Mouse (Mus musculus) embryonic facial prominence, embryonic 13.5 days (tissue): ENCODE measurements around the gene Myl7. TPM values are rescaled to one million over a fixed set of nuclear protein-coding genes. Genes with fewer than 3 reads are reported as not detected.
A peak's percentile ranks its signal among the peaks of the same experiment; 100 is the strongest.

Experiments
- ATAC-seq: fragments of 200-750 bp; cut with Nextera tagmentation; 2 replicates; pipeline ENCODE4 v1.8.0; 2017; ENCODE audit warnings: low read depth; ENCODE audit not compliant: insufficient number of reproducible peaks, insufficient read depth, low FRiP score, low TSS enrichment
- H3K27ac ChIP-seq: fragments of 300-500 bp; sonication (generic); 2 replicates; pipeline ENCODE4 v1.5.1; 2015; ENCODE audit warnings: moderate library complexity, mild to moderate bottlenecking, inconsistent platforms
- H3K27me3 ChIP-seq: fragments of 300-500 bp; sonication (generic); 2 replicates; pipeline ENCODE4 v1.6.1; 2015; ENCODE audit warnings: mild to moderate bottlenecking, inconsistent platforms
- H3K36me3 ChIP-seq: fragments of 300-500 bp; sonication (generic); 2 replicates; pipeline ENCODE4 v1.6.1; 2015; ENCODE audit warnings: mild to moderate bottlenecking, inconsistent platforms
- H3K4me1 ChIP-seq: fragments of 300-500 bp; sonication (generic); 2 replicates; pipeline ENCODE4 v1.6.1; 2015; ENCODE audit warnings: inconsistent platforms
- H3K4me2 ChIP-seq: fragments of 300-500 bp; sonication (generic); 2 replicates; pipeline ENCODE4 v1.6.1; 2015; ENCODE audit warnings: moderate library complexity, mild to moderate bottlenecking, inconsistent platforms
- H3K4me3 ChIP-seq: fragments of 300-500 bp; sonication (generic); 2 replicates; pipeline ENCODE4 v1.5.1; 2015; ENCODE audit warnings: mild to moderate bottlenecking, inconsistent platforms
- H3K9ac ChIP-seq: fragments of 300-500 bp; sonication (generic); 2 replicates; pipeline ENCODE4 v1.6.1; 2015; ENCODE audit warnings: mild to moderate bottlenecking, inconsistent platforms
- H3K9me3 ChIP-seq: fragments of 300-500 bp; sonication (generic); 2 replicates; pipeline ENCODE4 v1.6.1; 2016; ENCODE audit warnings: inconsistent platforms
- WGBS: fragments of 180-500 bp; shearing (Covaris S2); methylation state at CpG from one replicate; pipeline ENCODE4 v1.1.7; 2015; ENCODE audit warnings: mixed read lengths; 5-methylcytosine and 5-hydroxymethylcytosine counted together
- polyA plus RNA-seq: library from polyadenylated mRNA; unstranded; fragments of >200 nt; fragmentation: Nextera tagmentation; extraction: Ambion mirVana; gene quantifications from 2 replicates; pipeline ENCODE4 v1.2.1, GENCODE M21; 2015

Gene Myl7
- polyA plus RNA-seq, 1 experiment from 2014 or later = 1.3 TPM

- no peak for ATAC-seq
- Histone ChIP-seq H3K27ac (no peak overlapping the region), H3K4me3 (no peak overlapping the region), H3K27me3 (no peaks in the 10 kb centered on the region), H3K36me3 (no peaks in the 10 kb centered on the region), H3K4me1 (peaks cover 26% of the 10 kb centered on the region), H3K4me2 (no peak overlapping the region), H3K9me3 (no peaks in the 10 kb centered on the region), H3K9ac (no peak overlapping the region)
- WGBS = 50% methylated on average over 5 of the region's 5 CpGs
Measured at GRCm38 (mm10) chr11:5850452-5850851, 48.1 kb downstream of the Myl7 start.

DNA sequence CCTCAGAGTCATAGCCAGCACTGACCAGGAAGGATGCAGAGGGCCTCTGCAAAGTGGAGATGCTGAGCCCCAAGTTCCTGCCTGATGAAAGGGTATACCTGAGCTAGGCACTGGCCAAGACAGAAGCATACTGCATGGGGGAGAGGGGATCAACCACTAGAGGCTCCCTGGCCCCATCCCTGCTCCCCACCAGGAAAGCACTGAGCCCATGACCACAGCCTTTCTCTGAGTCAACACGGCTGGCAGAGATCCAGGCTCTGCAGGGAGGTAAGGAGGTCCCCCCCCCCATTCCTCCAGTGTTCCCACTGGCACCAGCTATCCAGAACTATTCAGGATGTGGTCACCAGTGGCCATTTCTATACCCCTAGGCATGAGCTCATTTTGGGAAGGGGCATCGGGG is 49.3 kb downstream of the Myl7 start:
- Histone ChIP-seq H3K27ac (peak overlapping the region; percentile 33; the same call in 1 of the 2 replicates), H3K27me3 (no peaks in the 10 kb centered on the region), H3K4me2 (no peak overlapping the region), H3K4me3 (no peak overlapping the region), H3K36me3 (no peaks in the 10 kb centered on the region), H3K4me1 (peaks cover 24% of the 10 kb centered on the region), H3K9ac (no peak overlapping the region), H3K9me3 (no peaks in the 10 kb centered on the region)
- 0 out of 2 replicates have a peak, but pooled peaks have one; percentile 32 for ATAC-seq
- 63% methylated on average over 2 of the region's 2 CpGs for WGBS

DNA sequence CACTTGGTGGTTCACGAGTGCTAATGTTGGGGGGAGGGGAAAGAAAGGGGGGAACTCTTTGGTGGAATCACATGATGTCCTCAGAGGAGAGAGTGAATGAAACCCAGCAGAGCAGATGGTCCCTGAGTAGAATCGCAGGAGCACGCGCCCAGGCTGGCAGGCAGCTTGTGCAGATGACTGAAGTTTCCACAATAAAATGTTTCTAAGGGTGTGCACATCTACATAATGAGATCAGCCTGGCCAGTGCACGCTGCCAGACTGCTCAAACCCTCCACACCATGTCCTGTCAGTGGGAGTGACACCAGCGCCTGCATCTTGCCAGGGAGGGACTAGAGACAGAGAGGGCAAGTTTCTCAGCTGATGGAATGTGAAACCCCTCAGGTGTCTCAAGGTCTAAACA is 49.8 kb downstream of the Myl7 start:
- Histone ChIP-seq H3K27ac (0 out of 2 replicates have a peak overlapping the region, but pooled peaks have one; percentile 33), H3K9ac (no peak overlapping the region), H3K4me3 (no peak overlapping the region), H3K36me3 (no peaks in the 10 kb centered on the region), H3K4me1 (peaks cover 24% of the 10 kb centered on the region), H3K27me3 (no peaks in the 10 kb centered on the region), H3K4me2 (no peak overlapping the region), H3K9me3 (no peaks in the 10 kb centered on the region)
- no peak for ATAC-seq
- WGBS = 34% methylated on average over 6 of the region's 6 CpGs

DNA sequence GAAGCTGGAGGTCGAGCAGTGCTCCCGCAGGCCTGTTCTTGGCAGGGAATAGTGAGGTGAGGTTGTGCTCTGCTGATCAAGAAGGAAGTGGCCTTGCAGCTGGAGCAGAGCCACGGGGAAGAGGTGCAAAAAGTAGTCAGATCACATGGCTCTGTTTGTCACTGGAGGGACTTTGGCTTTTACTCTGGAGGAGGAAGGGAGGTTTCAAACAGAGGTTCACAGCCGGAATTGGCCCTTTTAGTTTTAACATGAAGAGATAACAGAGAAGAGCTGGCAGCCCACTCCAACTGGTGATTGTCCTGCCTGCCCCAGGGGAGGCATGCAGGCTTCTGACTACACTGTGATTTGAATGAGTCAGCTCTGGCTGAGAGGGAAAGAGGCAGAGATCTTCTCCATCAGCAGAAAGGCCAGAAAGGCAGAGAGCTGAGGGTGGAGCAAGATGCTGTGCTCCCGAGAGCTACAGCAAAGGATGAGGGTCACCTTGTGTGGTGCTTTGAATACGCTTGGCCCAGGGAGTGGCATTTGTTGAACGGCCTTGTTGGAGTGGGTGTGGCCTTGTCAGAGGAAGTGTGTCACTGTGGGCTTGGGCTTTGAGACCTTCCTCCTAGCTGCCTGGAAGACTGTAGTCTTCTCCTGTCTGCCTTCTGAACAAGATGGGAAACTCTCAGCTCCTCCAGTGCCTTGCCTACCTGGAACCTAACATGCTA is 51.8 kb downstream of the Myl7 start:
- Histone ChIP-seq H3K36me3 (no peaks in the 10 kb centered on the region), H3K9ac (no peak overlapping the region), H3K9me3 (no peaks in the 10 kb centered on the region; the same call in 1 of the 2 replicates), H3K4me1 (peaks cover 20% of the 10 kb centered on the region), H3K4me2 (no peak overlapping the region), H3K27me3 (no peaks in the 10 kb centered on the region), H3K4me3 (no peak overlapping the region), H3K27ac (no peak overlapping the region)
- 69% methylated on average over 7 of the region's 7 CpGs for WGBS
- ATAC-seq = no peak

Other genes with a start within 250 kb of the Myl7 start
- 180 and 187 TPM in 2 replicates for gene Mrps24, start 183.1 kb downstream of the Myl7 start, polyA plus RNA-seq
- 28.6 and 28.7 TPM in 2 replicates for gene Urgcp, start 136.4 kb downstream of the Myl7 start, polyA plus RNA-seq
- 126 and 135 TPM in 2 replicates for gene Dbnl, start 110.3 kb downstream of the Myl7 start, polyA plus RNA-seq
- 10.1 and 12.1 TPM in 2 replicates for gene Pgam2, start 95.0 kb downstream of the Myl7 start, polyA plus RNA-seq
- gene Polm, start 60.8 kb downstream of the Myl7 start, polyA plus RNA-seq = 11.4 and 13.6 TPM in 2 replicates
- 32.9 and 38.7 TPM in 2 replicates for gene Aebp1, start 36.8 kb downstream of the Myl7 start, polyA plus RNA-seq
- gene Pold2, start 20.5 kb downstream of the Myl7 start, polyA plus RNA-seq = 110 and 138 TPM in 2 replicates
- 2.1 and 2.4 TPM in 2 replicates for gene Gck, start 51.3 kb upstream of the Myl7 start, polyA plus RNA-seq
- gene Ykt6, start 56.9 kb upstream of the Myl7 start, polyA plus RNA-seq = 58.7 and 66.0 TPM in 2 replicates
- gene Camk2b, start 167.6 kb upstream of the Myl7 start, polyA plus RNA-seq = 1.9 and 2.5 TPM in 2 replicates